Mouse (Mus musculus): ENCODE data around the gene Ptprf.

The Ptprf gene

GRCm38 (mm10) chr4:118289266-118289665 lies 1.9 kb downstream of the Ptprf start:
- in situ Hi-C loops (cut with MboI; ENCODE audit: low sequenced_read_pairs), result loop anchor here (25.0 kb wide), 1 partner anchor 352 kb away; the partner anchor contains the start of gene Artn

GRCm38 (mm10) chr4:118288531-118288930 lies 2.7 kb downstream of the Ptprf start:
- in situ Hi-C loops (cut with MboI; ENCODE audit: low sequenced_read_pairs), result loop anchor here (25.0 kb wide), 1 partner anchor 351 kb away; the partner anchor contains the start of gene Artn

- in situ Hi-C loops (cut with MboI; ENCODE audit: low sequenced_read_pairs), result loop anchor here (25.0 kb wide), 1 partner anchor 349 kb away; the partner anchor contains the start of gene Artn
These were observed 5.0 kb downstream of the Ptprf start for GRCm38 (mm10) chr4:118286202-118286601.

DNA sequence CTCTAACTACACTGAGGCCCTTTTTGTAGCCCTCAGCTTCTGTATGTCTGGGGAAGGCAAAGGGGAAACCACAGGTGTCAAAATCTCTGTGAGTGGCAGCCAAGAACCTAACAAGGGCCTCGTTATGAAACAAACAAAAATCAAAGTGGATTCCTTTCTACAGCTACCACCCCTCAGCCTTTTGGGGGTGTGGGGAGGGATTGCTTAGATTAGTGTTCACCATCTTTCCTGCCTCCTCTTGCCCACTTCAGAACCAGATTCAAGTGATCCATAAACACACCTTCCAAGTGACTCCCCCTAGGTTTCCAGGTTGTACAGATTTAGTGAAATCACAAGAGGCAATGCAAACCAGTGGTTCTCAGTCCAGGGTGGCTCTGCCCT lies 9.0 kb downstream of the Ptprf start:
- in situ Hi-C loops (cut with MboI; ENCODE audit: low sequenced_read_pairs), result loop anchor here (25.0 kb wide), 1 partner anchor 345 kb away; the partner anchor contains the start of gene Artn

DNA sequence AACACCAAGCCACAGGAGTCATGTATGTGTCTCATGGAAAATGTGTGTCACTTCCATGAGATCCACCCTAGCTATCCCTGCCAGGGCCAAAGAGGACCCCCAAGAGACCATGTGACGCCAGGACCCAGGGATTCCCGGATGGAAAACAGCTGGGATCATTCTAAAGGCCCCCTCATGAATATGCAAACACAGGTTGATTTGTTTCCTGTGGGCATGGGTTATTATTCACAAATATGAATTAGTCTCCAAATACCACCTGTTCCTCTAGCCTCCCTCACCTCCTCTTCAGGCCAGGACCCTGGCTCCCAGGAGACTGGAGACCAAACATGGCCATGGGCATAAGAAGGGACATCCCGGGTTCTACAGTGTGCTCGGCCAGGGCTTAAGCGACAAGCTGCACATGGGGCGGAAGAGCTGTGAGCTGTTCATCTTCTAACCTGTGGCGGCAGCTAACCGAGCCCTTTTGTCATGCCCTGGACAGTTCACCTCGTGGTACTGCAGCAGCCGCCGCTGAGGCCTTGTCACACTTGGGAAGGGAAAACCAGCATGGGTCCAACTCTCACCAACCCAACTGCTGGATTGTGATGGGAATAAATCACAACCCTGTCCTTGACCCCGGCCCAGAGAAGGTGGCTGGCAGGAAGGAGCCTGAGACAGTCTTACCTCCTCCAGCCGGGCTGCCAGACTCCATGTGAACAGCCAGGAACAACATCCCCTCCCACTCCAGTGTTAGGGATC lies 9.6 kb downstream of the Ptprf start:
- in situ Hi-C loops (cut with MboI; ENCODE audit: low sequenced_read_pairs), result loop anchor here (25.0 kb wide), 1 partner anchor 344 kb away; the partner anchor contains the start of gene Artn

DNA sequence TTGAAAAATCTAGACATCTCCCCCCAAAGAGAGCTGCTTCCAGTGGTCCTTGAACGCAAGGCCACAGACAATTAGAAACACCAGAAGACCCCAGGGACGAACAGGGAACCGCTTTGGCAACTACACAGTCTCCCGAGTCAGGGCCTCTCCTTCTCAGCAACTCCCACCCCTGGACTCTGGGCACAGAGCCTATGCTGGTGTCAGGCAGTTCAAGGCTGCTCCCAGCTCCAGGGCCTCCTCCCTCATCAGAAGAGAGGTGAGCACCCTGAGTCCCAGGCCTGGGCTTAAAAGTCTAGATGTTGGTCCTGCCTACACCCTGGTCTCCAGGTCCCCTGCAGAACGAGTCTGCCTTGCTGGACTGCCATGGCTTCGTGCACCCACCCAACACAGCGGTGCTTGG lies 10.7 kb downstream of the Ptprf start:
- in situ Hi-C loops (cut with MboI; ENCODE audit: low sequenced_read_pairs), result loop anchor here (25.0 kb wide), 1 partner anchor 343 kb away; the partner anchor contains the start of gene Artn

- in situ Hi-C loops (cut with MboI; ENCODE audit: low sequenced_read_pairs), result loop anchor here (25.0 kb wide), 1 partner anchor 339 kb away; the partner anchor contains the start of gene Artn
These were observed 14.5 kb downstream of the Ptprf start for GRCm38 (mm10) chr4:118276520-118277232.

DNA sequence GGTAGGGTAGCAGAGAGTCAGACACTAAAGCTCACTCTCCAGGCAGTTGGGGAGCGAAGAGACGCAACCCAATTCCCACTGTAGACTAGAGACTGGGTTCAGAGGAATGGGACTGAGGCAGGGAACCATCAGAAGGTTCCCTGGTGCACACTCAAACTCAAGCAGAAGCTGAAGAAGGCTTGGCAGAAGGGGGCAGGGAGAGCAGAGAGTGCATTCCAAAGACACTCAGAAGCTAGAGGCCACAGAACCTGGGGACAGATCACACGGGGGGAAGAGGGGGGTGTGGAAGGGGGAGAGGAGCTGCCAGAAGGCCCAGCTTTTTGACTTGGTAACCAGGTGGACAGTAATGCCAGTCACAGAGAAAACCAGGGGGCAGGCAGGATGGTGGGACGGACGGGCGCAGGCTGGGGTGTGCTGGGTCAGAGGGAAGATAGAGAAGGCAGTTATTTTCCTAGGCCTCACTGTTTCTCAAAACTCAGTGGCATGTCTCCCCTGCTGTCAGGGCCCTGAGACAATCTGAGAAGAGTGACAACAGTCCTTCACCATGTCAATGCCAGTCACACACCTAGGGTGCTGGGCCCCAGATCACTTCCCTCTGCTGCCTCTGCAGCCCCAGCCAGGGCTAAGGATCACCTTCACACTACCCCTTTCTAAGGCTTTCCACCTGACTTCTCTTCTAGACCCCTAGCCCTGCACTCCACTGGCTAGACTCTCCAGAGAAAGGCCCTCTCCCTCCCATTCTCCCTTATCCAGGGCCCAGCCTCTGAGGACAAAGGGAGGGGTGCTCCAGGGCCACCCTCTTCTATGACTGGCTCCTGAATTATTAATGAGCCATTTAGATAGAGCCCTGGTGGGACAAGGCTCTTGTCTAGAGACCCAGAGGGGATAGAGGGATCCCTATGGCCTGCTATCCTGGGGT lies 15.3 kb downstream of the Ptprf start:
- in situ Hi-C loops (cut with MboI; ENCODE audit: low sequenced_read_pairs), result loop anchor here (25.0 kb wide), 1 partner anchor 339 kb away; the partner anchor contains the start of gene Artn

- in situ Hi-C loops (cut with MboI; ENCODE audit: low sequenced_read_pairs), result no loop called here
These were observed 16.7 kb downstream of the Ptprf start for GRCm38 (mm10) chr4:118274521-118274920.

- in situ Hi-C loops (cut with MboI; ENCODE audit: low sequenced_read_pairs), result no loop called here
These were observed 17.2 kb downstream of the Ptprf start for GRCm38 (mm10) chr4:118273998-118274397.

DNA sequence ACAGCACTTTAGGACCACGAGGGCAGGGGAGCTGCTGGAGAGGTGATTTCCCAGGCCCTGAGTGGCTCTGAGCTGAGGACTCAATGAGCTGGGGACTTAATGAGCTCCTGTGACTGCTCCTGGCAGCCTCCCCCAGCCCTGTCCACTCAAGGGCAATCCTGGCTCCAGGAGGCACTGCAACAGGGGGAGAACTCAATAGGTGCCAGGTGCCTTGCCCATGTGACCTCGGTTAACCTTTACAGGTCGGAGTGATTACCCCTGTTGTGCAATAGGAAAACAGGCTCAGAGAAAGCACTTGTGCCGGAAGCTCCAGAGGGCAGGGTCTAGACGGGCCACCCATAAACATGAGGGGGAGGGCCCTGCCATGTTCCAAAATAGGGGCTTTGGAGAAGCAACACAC lies 17.7 kb downstream of the Ptprf start:
- in situ Hi-C loops (cut with MboI; ENCODE audit: low sequenced_read_pairs), result no loop called here

- in situ Hi-C loops (cut with MboI; ENCODE audit: low sequenced_read_pairs), result no loop called here
These were observed 18.3 kb downstream of the Ptprf start for GRCm38 (mm10) chr4:118272871-118273270.

DNA sequence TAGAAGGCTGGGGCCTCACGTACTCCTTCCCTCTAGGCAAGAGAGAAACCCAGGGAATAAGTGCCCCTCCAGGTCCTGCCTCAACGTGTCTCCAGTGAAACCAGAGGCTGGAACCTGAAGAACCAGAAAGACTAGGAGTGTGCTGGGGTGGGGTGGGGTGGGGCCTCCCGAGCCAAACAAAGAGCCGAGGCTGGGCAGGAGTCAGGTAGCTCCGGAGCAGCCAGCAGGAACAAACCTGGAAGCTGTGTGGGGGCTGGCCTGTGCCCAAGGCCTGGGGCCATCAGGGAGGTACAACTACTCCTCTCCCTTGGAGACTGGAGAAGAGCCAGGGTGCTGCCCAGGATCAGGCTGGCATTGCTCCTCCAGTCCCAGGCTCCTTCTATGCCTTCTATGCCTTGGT lies 18.9 kb downstream of the Ptprf start:
- in situ Hi-C loops (cut with MboI; ENCODE audit: low sequenced_read_pairs), result no loop called here

GRCm38 (mm10) chr4:118271556-118272074 lies 19.6 kb downstream of the Ptprf start:
- in situ Hi-C loops (cut with MboI; ENCODE audit: low sequenced_read_pairs), result no loop called here

- in situ Hi-C loops (cut with MboI; ENCODE audit: low sequenced_read_pairs), result no loop called here
These were observed 20.5 kb downstream of the Ptprf start for GRCm38 (mm10) chr4:118270706-118271105.

- in situ Hi-C loops (cut with MboI; ENCODE audit: low sequenced_read_pairs), result no loop called here
These were observed 21.2 kb downstream of the Ptprf start for GRCm38 (mm10) chr4:118269999-118270398.

DNA sequence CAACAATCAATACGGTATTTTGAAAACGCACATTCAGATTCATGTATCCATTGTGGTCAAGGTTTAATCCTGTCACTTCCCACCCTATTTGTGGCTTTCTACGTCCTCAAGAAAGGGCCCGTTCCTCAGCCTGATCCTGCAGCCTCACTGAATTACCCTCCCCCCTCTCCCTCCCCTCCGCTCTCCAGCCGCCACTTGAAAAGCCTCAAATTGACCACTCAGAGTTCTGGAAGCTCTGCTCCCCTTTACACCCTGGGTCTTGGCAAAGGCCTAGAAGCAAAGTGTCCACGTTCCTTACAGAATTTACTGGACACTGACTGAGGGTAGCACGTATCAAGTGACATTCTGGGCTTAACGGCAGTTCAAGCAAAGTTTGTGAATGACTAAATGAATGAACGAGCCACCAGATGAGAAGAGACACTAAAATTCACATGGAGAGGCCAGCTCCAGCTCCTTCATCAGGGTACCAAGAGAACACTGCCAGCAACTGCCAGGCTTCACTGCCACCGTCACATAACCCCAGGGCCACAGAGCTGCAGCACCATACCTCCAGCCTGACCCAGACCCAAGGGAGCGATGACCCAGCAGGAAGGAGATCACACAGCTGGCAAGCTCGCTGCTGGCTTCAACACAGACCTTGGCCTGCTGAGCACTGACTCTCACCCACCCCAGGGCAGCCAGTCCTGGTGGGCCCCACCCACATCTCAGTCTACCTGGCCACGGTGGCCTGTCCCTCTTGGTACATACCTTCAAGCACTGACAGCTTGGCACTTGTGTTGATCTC lies 22.6 kb downstream of the Ptprf start:
- in situ Hi-C loops (cut with MboI; ENCODE audit: low sequenced_read_pairs), result no loop called here

DNA sequence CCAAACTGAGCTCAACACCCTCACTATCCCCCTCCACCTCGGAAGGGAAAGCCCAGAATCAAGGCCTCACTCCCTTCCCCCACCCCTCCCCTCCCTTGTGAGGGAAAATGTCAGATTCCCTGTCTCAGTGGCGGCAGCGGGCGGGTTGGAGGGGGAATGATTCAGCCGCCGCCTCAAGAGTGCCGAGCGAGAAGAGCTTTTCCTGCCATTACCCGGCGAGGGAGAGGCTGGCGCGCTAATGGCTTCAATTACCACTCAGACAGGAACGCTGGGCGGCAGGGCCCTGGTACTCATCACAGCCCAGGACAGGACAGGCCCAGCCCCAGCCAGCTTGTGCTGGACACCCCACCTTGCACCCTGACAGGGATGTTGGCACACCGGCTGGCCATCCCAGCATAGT lies 25.6 kb downstream of the Ptprf start:
- in situ Hi-C loops (cut with MboI; ENCODE audit: low sequenced_read_pairs), result no loop called here

DNA sequence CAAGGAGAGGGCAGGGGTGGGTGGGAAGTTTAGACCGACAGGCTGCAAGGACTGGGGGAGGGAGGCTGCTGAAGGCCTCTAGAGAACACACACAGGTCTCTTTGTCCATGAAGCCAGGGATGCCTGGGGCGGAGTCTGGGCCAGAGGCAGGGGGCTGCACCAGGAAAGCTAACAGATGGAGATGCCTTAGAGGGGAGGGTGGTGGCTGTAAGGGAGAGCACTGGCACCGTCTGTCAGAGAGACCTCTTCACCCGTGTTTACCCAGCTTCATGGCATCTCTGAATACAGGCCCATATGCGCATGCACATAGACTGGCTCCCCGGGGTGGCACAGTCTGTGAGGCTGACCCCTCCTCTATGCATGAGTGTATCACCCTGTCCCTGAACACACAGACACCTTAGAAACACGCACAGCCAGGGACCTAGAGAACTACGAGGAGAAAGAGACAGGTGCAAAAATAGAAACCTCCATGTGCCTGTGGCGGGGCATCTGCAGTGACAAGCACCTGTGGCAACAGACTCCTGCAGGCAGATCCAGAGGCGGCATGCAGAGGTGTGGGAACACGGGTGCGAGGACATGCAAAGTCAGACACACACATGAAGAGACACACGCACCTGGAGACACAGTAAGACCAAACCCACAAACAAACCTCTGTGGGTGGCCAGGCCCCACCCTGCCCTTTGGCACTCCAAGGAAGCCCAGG lies 29.3 kb downstream of the Ptprf start:
- in situ Hi-C loops (cut with MboI; ENCODE audit: low sequenced_read_pairs), result no loop called here
